Mouse (Mus musculus) thymus, adult 2 months (tissue): ENCODE results near the gene Depp1.

ENCODE experiments used
- CTCF ChIP-seq: fragments of 200-500 bp; IDR thresholded peaks from 2 replicates; pipeline ENCODE4 v1.5.1; 2012; ENCODE audit warnings: mild to moderate bottlenecking, control low read depth, low read length, moderate library complexity, borderline replicate concordance; ENCODE audit not compliant: control insufficient read depth, poor library complexity, insufficient read depth; ENCODE audit errors: extremely low read depth
- POLR2A ChIP-seq: fragments of 200-500 bp; IDR thresholded peaks from 2 replicates; pipeline ENCODE4 v1.6.1; 2012; ENCODE audit warnings: mild to moderate bottlenecking, low read length, control low read depth, moderate library complexity; ENCODE audit not compliant: control insufficient read depth, poor library complexity, insufficient read depth; ENCODE audit errors: extremely low read depth

GRCm38 (mm10) chr6:116666085-116666750, 15.8 kb downstream of the Depp1 start:
- TF ChIP-seq CTCF (no peak), POLR2A (no peak)
